Mouse (Mus musculus) activated CD4-positive, CD25-positive, alpha-beta regulatory T cell (primary cell): ENCODE measurements around the gene Ang. TPM values are rescaled to one million over a fixed set of nuclear protein-coding genes. Genes with fewer than 3 reads are reported as not detected.

Experiments
- polyA plus RNA-seq, 2 experiments: library from polyadenylated mRNA; unstranded; fragments of 100-300 nt; shearing (Covaris generic); gene quantifications; one replicate each; pipeline ENCODE4 v1.2.1; 2017

Ang gene
- polyA plus RNA-seq: 1 to 10 TPM in 1 of 2 experiments, under 1 TPM in 1; 0.49 to 8.6 TPM

DNA sequence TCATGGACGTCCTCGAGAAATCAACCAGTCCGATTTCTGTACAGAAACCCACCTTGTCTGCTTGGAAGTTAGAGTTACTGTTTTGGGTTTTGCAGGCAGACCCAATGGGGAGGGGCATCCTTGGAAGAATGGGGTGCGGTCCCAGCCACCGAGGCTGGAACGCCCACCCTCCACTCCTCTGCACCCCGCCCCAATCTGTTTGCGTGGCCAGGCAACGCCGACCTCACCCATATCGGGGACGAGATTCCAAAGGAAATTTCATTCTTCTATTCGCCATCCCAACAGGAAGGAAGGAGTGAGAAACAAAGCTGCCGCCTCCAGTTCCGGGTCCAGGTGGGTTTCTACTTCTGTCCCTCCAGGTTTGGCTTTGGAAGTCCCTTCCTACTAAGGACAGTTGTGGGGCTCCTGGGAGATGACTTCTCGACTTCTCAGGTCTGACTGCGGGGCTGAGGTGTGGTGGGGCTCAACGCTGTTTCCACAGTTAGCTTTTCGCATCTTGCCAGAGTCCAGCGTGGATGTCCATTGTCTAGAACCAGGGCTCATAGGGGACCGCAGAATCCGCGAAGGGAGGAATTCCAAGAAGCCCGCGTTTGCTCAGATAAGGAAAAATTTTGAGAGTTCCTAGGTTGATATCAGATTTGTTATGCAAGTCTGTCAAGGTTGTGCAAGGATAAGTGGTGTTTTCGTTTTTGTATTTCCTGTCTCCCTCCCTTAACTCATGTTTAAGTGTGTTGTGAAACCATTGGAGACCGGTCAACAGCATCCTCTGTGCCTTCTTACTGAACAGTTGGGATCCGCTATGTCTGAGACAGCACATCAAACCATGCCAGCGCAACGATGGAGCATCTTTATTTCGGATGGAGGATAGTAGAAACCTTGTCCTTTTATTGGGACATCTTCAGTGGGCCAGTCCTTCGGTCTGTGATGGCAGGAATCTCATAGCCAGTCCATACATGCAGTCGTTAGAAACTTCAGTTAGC, at the start of gene Ang, which contains the start of gene Rnase4:
Gene Ang (plus strand): TSS at position 230 of the 980 bp plus-strand sequence.
Gene Rnase4 (plus strand): TSS at position 157 of the 980 bp plus-strand sequence.

DNA sequence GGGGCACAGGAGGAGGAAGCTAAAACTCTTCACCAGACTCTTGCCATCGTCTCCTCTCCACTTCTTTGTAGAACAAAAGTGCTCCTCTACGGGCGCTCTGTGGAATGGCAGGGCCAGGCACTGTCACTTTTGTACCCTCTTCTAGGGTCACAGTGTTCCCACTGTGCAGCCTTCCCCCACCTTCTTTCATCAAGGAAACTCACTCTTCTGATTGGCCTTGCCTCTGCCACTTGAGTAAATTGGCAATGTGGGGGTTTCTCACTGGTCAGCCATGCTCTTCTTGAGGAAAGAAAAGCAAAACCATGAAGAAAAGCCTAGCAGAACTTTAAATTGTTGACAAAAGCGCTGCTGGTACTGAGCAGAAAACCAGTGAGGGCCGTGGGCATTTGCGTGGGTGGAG, 49.2 kb upstream of the Ang start, which contains the start of gene Rnase9:
Gene Rnase9 (minus strand): TSS at position 101 of the 400 bp plus-strand sequence.

DNA sequence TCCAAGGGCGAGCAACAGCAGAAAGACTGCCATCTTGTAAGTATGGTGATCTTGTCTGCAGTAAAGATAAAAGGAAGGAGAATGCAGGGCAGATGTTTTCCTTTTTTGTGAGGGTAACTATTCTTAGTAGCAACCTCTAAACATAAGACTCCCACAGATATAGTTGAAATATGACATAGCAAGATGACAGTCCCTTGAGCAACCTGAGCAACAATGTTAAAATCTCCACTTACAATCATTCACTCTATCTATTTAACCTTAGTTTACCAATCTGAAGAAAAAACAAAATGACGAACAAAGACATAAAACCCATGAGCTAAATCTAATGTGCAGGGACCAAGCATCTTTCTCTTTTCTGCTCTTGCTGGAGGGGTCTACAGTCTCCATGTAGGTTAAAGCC, 40.9 kb upstream of the Ang start, which contains the start of gene Rnase11:
Gene Rnase11 (minus strand): TSS at position 101 of the 400 bp plus-strand sequence.

DNA sequence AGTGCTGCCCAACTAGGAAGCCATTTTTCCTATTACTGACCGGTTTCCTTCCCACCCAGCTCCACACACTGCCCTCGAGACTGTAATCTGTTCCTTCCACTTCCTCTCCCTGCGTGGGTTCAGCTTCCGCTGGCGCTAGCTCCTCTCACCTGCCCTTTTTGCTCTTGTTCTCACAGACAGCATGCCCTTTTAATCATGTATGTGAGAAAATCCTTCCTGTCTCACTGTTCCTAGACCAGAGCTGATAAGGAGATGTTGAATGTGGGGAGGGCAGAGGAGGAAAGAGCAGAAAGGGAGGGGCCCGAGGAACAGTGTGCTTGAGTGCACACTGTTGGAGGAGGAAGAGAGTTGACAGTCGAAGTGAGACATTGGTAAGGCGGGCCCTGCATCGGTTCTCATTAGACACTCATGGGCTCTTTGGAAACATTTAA, 33.5 kb upstream of the Ang start, which contains the start of gene Rnase12:
Gene Rnase12 (minus strand): TSS at position 261 of the 431 bp plus-strand sequence.

DNA sequence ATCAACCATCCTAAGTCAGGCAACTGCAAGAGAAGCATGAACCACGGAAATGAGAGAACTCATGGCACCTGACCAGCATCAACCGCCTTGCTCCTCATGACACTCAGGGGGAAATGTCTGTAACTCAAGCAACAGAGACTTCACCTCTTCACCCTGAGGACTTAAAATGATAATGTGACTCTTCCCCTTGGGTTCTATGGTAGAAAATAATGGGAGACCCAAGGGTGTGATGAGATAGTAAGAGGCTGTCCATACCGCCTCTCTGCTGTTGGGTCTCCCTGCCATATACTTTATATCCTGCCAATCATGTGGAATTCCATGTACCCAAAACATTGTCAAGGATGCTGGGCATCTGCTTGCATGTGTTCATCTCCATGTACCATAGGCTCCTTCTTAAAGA, 16.6 kb upstream of the Ang start, which contains the start of gene Olfr750:
Gene Olfr750 (minus strand): TSS at position 101 of the 400 bp plus-strand sequence.

DNA sequence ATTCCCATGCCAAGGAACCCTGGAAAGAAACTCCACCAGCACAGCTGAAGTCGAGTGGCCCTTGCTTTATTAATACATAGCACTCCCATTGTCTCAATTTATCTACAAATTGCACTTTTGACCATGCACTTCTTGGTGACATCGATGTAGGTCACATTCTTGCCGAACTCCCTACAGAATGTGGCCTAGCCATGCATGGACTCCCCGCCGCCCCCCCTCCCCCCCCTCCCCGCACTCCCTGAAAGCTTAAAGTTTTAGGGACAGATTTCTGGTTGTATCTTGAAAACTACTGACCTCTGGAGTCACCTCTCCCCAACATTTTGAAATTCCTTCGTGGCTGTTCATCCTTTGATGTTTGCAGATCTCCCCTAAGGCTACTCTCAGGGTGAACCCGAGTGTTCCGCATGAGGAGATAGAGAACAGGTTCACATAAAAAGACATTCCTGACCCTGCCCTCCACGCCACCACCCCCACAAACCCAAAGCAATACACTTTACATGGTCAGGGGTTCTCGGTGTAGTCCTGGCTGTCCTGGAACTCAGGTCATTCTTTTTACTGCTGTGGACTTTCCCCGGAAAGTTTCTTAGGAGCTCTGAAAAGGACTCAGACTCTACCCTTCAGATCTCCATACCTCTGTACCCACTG, 23.1 kb downstream of the Ang start, which contains the start of gene Eddm3b:
Gene Eddm3b (plus strand): TSS at position 511 of the 645 bp plus-strand sequence.

DNA sequence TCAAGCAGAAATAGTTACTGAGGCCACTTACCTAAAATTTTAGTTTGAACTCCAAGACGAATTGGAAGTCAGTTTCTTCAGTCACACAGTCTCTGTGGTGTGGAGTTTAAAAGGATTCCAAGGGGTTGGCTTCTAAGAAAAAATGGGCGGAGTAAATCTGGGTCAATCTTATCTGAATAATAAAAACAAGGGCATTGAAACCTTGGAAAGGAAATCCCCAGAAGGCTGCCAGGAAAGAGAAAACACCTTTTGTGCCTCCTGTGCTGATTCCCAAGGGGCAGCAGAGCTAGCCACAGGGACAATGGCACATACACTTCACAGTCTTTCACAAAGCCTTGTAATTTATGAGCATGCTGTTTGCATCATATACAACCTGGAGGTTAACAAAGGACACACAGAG, 55.7 kb downstream of the Ang start, which contains the start of gene Rnase1:
Gene Rnase1 (minus strand): TSS at position 101 of the 400 bp plus-strand sequence.

Other genes with a start within 250 kb of the Ang start
- gene Tep1, start 220.6 kb upstream of the Ang start, polyA plus RNA-seq: 10 to 100 TPM; 19.2 to 24.1 TPM
- gene Klhl33, start 193.6 kb upstream of the Ang start, polyA plus RNA-seq: under 1 TPM; 0.02 to 0.21 TPM
- gene Osgep, start 166.3 kb upstream of the Ang start, polyA plus RNA-seq: 10 to 100 TPM; 84.6 to 90.7 TPM
- 10 to 100 TPM; 41.2 to 87.4 TPM for gene Apex1, start 166.2 kb upstream of the Ang start, polyA plus RNA-seq
- 10 to 100 TPM; 60.2 to 68.1 TPM for gene Pip4p1, start 160.3 kb upstream of the Ang start, polyA plus RNA-seq
- gene Pnp, start 160.1 kb upstream of the Ang start, polyA plus RNA-seq: 10 to 100 TPM; 50.8 to 76.6 TPM
- gene Gm49342, start 146.6 kb upstream of the Ang start, polyA plus RNA-seq: not detected
- 1 to 10 TPM; 1.6 to 2.0 TPM for gene Pnp2, start 135.2 kb upstream of the Ang start, polyA plus RNA-seq
- under 1 TPM in 1 of 2 experiments, not detected in 1; 0.19 TPM for gene Rnase10, start 83.4 kb upstream of the Ang start, polyA plus RNA-seq
- not detected for gene Rnase9, start 49.3 kb upstream of the Ang start, polyA plus RNA-seq
- gene Rnase11, start 41.0 kb upstream of the Ang start, polyA plus RNA-seq: not detected
- gene Rnase12, start 33.5 kb upstream of the Ang start, polyA plus RNA-seq: under 1 TPM in 1 of 2 experiments, not detected in 1; 0.51 TPM
- under 1 TPM in 1 of 2 experiments, not detected in 1; 0.44 TPM for gene Olfr750, start 16.7 kb upstream of the Ang start, polyA plus RNA-seq
- gene Rnase4, start 73 bp upstream of the Ang start, polyA plus RNA-seq: 10 to 100 TPM in 1 of 2 experiments, 1 to 10 TPM in 1; 9.8 to 25.8 TPM
- not detected for gene Eddm3b, start 23.3 kb downstream of the Ang start, polyA plus RNA-seq
- 1 to 10 TPM; 1.3 to 2.7 TPM for gene Rnase6, start 32.8 kb downstream of the Ang start, polyA plus RNA-seq
- gene Rnase1, start 55.6 kb downstream of the Ang start, polyA plus RNA-seq: under 1 TPM in 1 of 2 experiments, not detected in 1; 0.47 TPM
- not detected for gene Rnase2b, start 71.1 kb downstream of the Ang start, polyA plus RNA-seq
- gene Ang2, start 108.0 kb downstream of the Ang start, polyA plus RNA-seq: not detected
- not detected for gene Ear14, start 112.2 kb downstream of the Ang start, polyA plus RNA-seq
- gene Rnase2a, start 165.0 kb downstream of the Ang start, polyA plus RNA-seq: under 1 TPM in 1 of 2 experiments, not detected in 1; 0.95 TPM